In genomic region chr1:33757491-33758041, GRCm38 (mm10) we compare ENCODE assay signal across 7 mouse cellular contexts. TPM values are rescaled to one million over a fixed set of nuclear protein-coding genes. Genes with fewer than 3 reads are reported as not detected.
DNase-seq lines count a peak whose midpoint lies in the region; ATAC-seq and TF ChIP-seq lines count a peak whose summit lies in the region.

TSS of gene Bag2 (minus strand) at chr1:33757795.

- peaks cover 6% of the 10 kb centered on the region for H3K4me1 ChIP-seq in hindbrain, embryonic 16.5 days (ENCODE audit: control insufficient read depth, insufficient read depth, low read depth, low read length)
- H3K4me1 ChIP-seq in midbrain, embryonic 10.5 days: peaks cover 25% of the 10 kb centered on the region
- peaks cover 2% of the 10 kb centered on the region; the same call in 1 of the 2 replicates for H3K4me1 ChIP-seq in small intestine, adult 2 months (ENCODE audit: control insufficient read depth, insufficient read depth, insufficient read length, low read length)

- intact Hi-C loops in left cerebral cortex, postnatal 4 days (cut with DNase I): loop anchor here (10.0 kb wide), 1 partner anchor 207 kb away; no protein-coding TSS in a partner anchor

- H3K4me2 ChIP-seq in hindbrain, embryonic 16.5 days (ENCODE audit: low read length): peak within 1 kb of the TSS; percentile 97

- peak; percentile 62 for ATAC-seq in activated CD4-positive, CD25-positive, alpha-beta regulatory T cell, adult 4 months
- peak; percentile 86 for ATAC-seq in hindbrain, embryonic 16.5 days

- peak within 1 kb of the TSS; percentile 81 for H3K4me3 ChIP-seq in hindbrain, embryonic 16.5 days (ENCODE audit: low read length)
- peak within 1 kb of the TSS; percentile 73 for H3K4me3 ChIP-seq in midbrain, embryonic 10.5 days
- H3K4me3 ChIP-seq in small intestine, adult 2 months (ENCODE audit: low read depth, low read length): peak within 1 kb of the TSS; percentile 80

- no peaks in the 10 kb centered on the region for H3K27me3 ChIP-seq in hindbrain, embryonic 16.5 days (replicated peaks; ENCODE audit: control insufficient read depth, insufficient read depth, low read length)
- no peaks in the 10 kb centered on the region for H3K27me3 ChIP-seq in midbrain, embryonic 10.5 days (ENCODE audit: low read depth, poor library complexity, severe bottlenecking)
- no peaks in the 10 kb centered on the region for H3K27me3 ChIP-seq in small intestine, adult 2 months (ENCODE audit: control insufficient read depth, insufficient read depth, low read length)

- H3K9me3 ChIP-seq in hindbrain, embryonic 16.5 days (ENCODE audit: control insufficient read depth, low read length): no peaks in the 10 kb centered on the region
- H3K9me3 ChIP-seq in midbrain, embryonic 10.5 days (replicated peaks): no peaks in the 10 kb centered on the region; the same call in 1 of the 2 replicates

- peaks cover 7% of the 10 kb centered on the region; the same call in 1 of the 2 replicates for H3K36me3 ChIP-seq in hindbrain, embryonic 16.5 days (ENCODE audit: control insufficient read depth, insufficient read depth, low read length)
- H3K36me3 ChIP-seq in midbrain, embryonic 10.5 days: peaks cover 35% of the 10 kb centered on the region
- no peaks in the 10 kb centered on the region for H3K36me3 ChIP-seq in small intestine, adult 2 months (ENCODE audit: control insufficient read depth, insufficient read depth, low read length)

- peak within 1 kb of the TSS; percentile 67 for H3K27ac ChIP-seq in hindbrain, embryonic 16.5 days (ENCODE audit: low read depth, low read length)
- H3K27ac ChIP-seq in midbrain, embryonic 10.5 days (replicated peaks): peak within 1 kb of the TSS; percentile 89
- H3K27ac ChIP-seq in small intestine, adult 2 months (ENCODE audit: insufficient read depth, low read depth, low read length): no peak within 1 kb of the TSS

- TF ChIP-seq CTCF in small intestine, adult 2 months (IDR thresholded peaks at IDR 0.05; ENCODE audit: extremely low read depth, insufficient read length, insufficient replicate concordance, low read depth, low read length): no peak

- DNase-seq in cerebellum, postnatal 36 days: peak; percentile 64 to 67
- peak; percentile 34 to 47 for DNase-seq in gastrocnemius, adult 8-10 months (ENCODE audit: low spot score in 2 of 2)
- DNase-seq in left cerebral cortex, postnatal 4 days: peak; percentile 54
- peak; percentile 76 for DNase-seq in midbrain, embryonic 10.5 days (ENCODE audit: low spot score)

- H3K9ac ChIP-seq in hindbrain, embryonic 16.5 days (ENCODE audit: low read depth, low read length): peak within 1 kb of the TSS; percentile 91

- TF ChIP-seq POLR2A in small intestine, adult 2 months (IDR thresholded peaks at IDR 0.05; ENCODE audit: low read depth, low read length): no peak

- under 1% methylated on average over 53 of the region's 61 CpGs for WGBS in hindbrain, embryonic 16.5 days
- WGBS in midbrain, embryonic 10.5 days: under 1% methylated on average over 61 of the region's 61 CpGs
- 1% methylated on average over 58 of the region's 61 CpGs for WGBS in small intestine, adult 2 months

RNA-seq across cellular contexts. Expression of gene Bag2, which starts in this region (rescaled TPM):
- polyA plus RNA-seq in activated CD4-positive, CD25-positive, alpha-beta regulatory T cell, adult 4 months (2017; shearing (Covaris generic)): 1 to 10 TPM; 1.7 to 4.7 TPM
- total RNA-seq in gastrocnemius, adult 8-10 months (2022): 10 to 100 TPM; 15.6 to 16.9 (median 16.1) TPM
- 26.8 and 28.8 TPM in 2 replicates for polyA plus RNA-seq in hindbrain, embryonic 16.5 days (2015; fragmentation: Nextera tagmentation; extraction: Ambion mirVana)
- total RNA-seq in left cerebral cortex, postnatal 4 days (2021): 10 to 100 TPM; 14.4 to 17.6 TPM
- 39.0 and 52.2 TPM in 2 replicates for polyA plus RNA-seq in midbrain, embryonic 10.5 days (2016; fragmentation: Nextera tagmentation; extraction: Ambion mirVana)
- 5.6 and 9.6 TPM in 2 replicates for polyA plus RNA-seq in small intestine, adult 2 months (2012; rRNA removed)
